Mouse (Mus musculus) thymus, adult 2 months (tissue): ENCODE measurements around the gene Hoxa9. TPM values are rescaled to one million over a fixed set of nuclear protein-coding genes. Genes with fewer than 3 reads are reported as not detected.

Experiments
- DNase-seq: peaks from one replicate; pipeline ENCODE4 v3.0.0; 2021
- H3K27ac ChIP-seq: fragments of 200-500 bp; 2 replicates; pipeline ENCODE4 v1.5.1; 2012; ENCODE audit warnings: low read length, control low read depth; ENCODE audit not compliant: control insufficient read depth, insufficient read depth
- H3K27me3 ChIP-seq: fragments of 200-500 bp; 2 replicates; pipeline ENCODE4 v1.6.1; 2012; ENCODE audit warnings: mild to moderate bottlenecking, low read length, moderate library complexity, mixed read lengths; ENCODE audit not compliant: control insufficient read depth, insufficient read depth
- H3K36me3 ChIP-seq: fragments of 200-500 bp; 2 replicates; pipeline ENCODE4 v1.6.1; 2012; ENCODE audit warnings: mild to moderate bottlenecking, low read length, moderate library complexity; ENCODE audit not compliant: control insufficient read depth, insufficient read depth
- H3K4me1 ChIP-seq: fragments of 200-500 bp; replicated peaks from 2 replicates; pipeline ENCODE4 v1.6.1; 2012; ENCODE audit warnings: low read length; ENCODE audit not compliant: control insufficient read depth, insufficient read depth
- H3K4me3 ChIP-seq: fragments of 200-500 bp; 2 replicates; pipeline ENCODE4 v1.5.1; 2012; ENCODE audit warnings: mild to moderate bottlenecking, low read length, control low read depth, moderate library complexity; ENCODE audit not compliant: control insufficient read depth, insufficient read depth
- CTCF ChIP-seq: fragments of 200-500 bp; IDR thresholded peaks from 2 replicates; pipeline ENCODE4 v1.5.1; 2012; ENCODE audit warnings: mild to moderate bottlenecking, control low read depth, low read length, moderate library complexity, borderline replicate concordance; ENCODE audit not compliant: control insufficient read depth, poor library complexity, insufficient read depth; ENCODE audit errors: extremely low read depth
- POLR2A ChIP-seq: fragments of 200-500 bp; IDR thresholded peaks from 2 replicates; pipeline ENCODE4 v1.6.1; 2012; ENCODE audit warnings: mild to moderate bottlenecking, low read length, control low read depth, moderate library complexity; ENCODE audit not compliant: control insufficient read depth, poor library complexity, insufficient read depth; ENCODE audit errors: extremely low read depth
- WGBS: fragments of 180-500 bp; shearing (Covaris S2); methylation state at CpG from one replicate; pipeline ENCODE4 v1.1.7; 2018; 5-methylcytosine and 5-hydroxymethylcytosine counted together
- polyA plus RNA-seq: library from polyadenylated mRNA; depleted of rRNA; stranded (reverse); fragments of >200 nt; gene quantifications from 2 replicates; pipeline ENCODE4 v1.2.3, GENCODE M21; 2012

Gene Hoxa9
- polyA plus RNA-seq, 1 experiment: 0.26 TPM

DNA sequence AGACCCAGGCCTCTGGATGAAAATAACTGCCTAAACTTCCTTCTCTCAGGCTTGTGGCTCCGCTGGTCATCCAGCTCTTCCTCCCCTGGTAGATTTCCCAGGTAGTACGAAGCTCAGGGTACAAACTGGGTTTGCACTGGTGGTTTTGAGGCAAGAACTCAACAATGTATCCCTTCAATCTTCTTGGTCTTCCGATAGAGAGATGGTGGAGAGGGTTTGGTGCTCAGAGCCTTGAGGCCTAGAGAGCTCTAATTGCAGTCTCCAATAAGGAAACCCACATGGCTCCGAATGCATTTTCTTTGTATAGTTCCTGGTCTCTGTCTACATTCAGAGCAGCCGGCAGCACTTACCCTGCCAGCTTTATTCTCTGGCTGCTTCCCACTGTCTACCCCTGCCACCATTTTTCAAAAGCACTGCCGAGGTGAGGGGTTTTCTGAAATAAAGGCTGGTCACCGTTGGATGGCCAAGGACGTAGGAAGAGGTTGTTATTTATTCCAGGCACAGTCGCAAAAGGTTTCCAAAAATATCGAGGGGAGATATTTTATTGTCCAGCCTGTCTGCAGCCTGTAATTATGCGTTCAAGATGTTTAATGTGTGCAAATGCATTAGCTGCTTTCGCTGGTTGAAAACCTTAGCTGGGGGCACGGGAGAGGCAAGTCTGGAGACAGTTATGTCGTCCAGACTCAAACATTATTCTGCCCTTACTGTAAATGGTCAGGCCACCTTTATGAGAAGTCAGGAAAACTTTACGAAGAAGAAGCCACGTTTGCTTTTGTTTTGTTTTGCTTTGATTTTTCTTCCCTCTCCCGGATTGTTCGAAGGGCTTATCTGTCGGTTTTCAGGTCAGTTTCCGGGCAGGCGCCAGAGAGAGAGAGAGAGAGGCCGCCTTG, 42.1 kb upstream of the Hoxa9 start:
- no peaks in the 10 kb centered on the region for H3K36me3 ChIP-seq
- no peak overlapping the region for H3K4me3 ChIP-seq

DNA sequence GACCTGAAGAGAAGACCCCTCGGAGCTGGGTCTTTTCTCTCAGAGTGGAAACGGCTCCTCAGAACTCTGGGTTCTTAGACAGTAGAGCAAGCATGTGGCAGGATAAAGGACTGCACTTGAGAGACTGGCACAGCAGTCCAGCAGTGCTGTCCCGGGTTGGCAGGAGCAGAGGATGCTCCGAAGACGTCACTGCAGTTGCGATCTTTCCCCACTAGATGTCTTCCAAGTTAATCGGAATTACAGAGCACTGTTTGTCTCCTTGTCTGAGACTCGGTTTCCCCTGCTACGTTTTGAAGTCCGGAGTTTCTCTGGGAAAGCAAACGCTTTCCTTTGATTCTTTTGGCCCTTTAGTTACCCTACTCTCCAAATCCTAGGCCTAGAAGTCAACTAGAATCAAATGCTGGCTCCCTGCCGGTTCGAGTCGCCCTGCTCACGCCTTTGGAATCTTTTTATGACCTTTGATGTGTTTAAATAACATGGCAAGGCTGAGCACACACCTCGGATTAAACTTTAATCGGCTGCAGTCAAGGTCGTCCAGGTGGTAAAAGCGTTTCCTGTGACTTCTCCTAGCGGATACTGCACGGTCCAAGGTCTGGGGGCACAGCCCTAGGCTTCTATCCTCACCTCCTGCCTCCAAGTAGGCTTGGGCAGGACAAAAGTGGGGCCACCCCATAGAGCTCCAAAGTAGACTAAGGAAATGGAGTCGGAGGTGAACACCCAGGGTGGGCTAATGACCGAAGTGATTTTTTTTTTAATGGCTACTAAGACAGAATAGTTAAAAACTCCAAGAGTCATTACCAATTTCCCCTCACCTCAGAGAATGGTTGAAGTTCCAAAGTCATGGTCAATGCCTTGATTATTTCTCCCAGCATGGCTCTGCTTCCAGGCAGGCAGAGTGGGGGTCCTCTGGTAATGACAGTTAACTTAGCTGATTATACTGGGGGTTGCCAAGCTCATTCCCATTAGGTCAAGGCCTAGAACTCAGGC, 39.9 kb upstream of the Hoxa9 start:
- peaks cover 45% of the 10 kb centered on the region for H3K27me3 ChIP-seq
- no peaks in the 10 kb centered on the region for H3K4me1 ChIP-seq
- H3K4me3 ChIP-seq: no peak overlapping the region
- peak; percentile 36; the same call in 1 of the 2 replicates for TF ChIP-seq CTCF
- no peak for TF ChIP-seq POLR2A
- H3K36me3 ChIP-seq: no peaks in the 10 kb centered on the region
- no peak overlapping the region for H3K27ac ChIP-seq
- WGBS: 29% methylated on average over 23 of the region's 23 CpGs
- peak; percentile 67 for DNase-seq

More for the DNA sequence above, 42.1 kb upstream of the Hoxa9 start:
- Histone ChIP-seq H3K27me3 (peaks cover 48% of the 10 kb centered on the region), H3K27ac (no peak overlapping the region), H3K4me1 (no peaks in the 10 kb centered on the region)
- no peak for TF ChIP-seq POLR2A
- no peak for TF ChIP-seq CTCF
- DNase-seq: no peak
- 40% methylated on average over 22 of the region's 22 CpGs for WGBS

DNA sequence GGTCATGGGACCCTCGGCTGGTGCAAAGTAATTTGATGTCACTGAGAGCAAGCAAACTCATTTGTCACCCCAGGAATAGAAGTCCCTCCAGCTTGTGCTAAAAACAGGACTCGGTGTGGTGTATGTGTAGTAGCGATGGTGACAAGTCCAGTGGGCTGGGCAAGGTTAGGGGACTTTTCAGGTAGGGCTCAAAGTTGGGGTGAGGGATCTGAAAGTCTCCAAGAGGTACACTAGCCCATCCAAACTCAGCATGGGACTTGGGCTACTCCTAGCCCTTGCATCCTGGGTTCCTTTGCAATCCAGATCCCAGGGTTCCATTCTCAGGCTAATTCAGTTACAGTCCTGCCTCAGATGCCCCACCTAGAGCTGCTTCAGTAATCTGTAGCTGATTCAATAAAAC, 37.9 kb upstream of the Hoxa9 start:
- Histone ChIP-seq H3K4me1 (no peaks in the 10 kb centered on the region), H3K27ac (no peak overlapping the region), H3K27me3 (peaks cover 41% of the 10 kb centered on the region), H3K4me3 (no peak overlapping the region), H3K36me3 (no peaks in the 10 kb centered on the region)
- TF ChIP-seq POLR2A (no peak), CTCF (no peak)
- DNase-seq: no peak
- 26% methylated on average over 3 of the region's 3 CpGs for WGBS

DNA sequence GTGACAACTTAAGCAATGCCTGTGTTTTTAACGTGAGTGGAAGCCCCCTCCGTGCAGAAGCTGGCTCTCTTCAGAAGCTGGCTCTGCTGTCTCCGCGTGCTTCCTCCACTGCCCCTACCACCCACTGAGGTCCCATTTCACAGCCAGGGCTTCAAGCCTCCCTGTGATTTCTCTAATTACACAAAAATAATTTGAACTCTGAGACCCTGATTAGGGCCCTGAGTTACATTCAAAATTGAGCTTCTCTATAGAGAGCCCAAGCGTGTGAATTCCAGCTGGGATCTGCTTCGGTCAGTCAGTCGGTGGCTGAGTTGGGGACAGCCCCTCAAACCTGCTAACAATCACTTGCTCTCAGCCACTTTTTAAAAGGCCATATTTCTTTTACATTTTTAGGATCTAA, 37.5 kb upstream of the Hoxa9 start:
- 29% methylated on average over 7 of the region's 7 CpGs for WGBS
- peaks cover 36% of the 10 kb centered on the region for H3K27me3 ChIP-seq
- TF ChIP-seq POLR2A (no peak), CTCF (no peak)
- DNase-seq: no peak
- no peak overlapping the region for H3K27ac ChIP-seq
- no peaks in the 10 kb centered on the region for H3K4me1 ChIP-seq
- H3K36me3 ChIP-seq: no peaks in the 10 kb centered on the region
- H3K4me3 ChIP-seq: no peak overlapping the region

DNA sequence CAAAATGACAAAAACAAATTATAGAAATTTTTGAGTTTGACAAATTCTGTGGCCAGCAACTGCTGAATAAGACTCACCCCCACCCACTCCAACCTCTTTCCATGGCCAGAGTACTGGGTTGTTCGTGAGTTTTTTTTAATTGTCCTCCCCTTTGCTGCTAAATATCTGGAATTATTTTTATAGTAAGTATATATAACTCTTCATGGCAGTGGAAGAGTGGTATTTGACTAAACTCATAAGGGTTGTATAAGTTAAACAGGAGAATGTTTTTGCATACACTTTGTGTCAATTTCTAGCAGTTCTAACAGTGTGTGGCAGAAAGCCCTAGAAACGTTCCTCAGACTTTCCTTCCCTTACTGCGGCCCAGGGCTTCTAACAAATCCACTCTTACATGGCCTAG, 36.8 kb upstream of the Hoxa9 start:
- Histone ChIP-seq H3K4me1 (no peaks in the 10 kb centered on the region), H3K27me3 (peaks cover 39% of the 10 kb centered on the region), H3K36me3 (no peaks in the 10 kb centered on the region), H3K4me3 (no peak overlapping the region), H3K27ac (no peak overlapping the region)
- TF ChIP-seq CTCF: no peak
- TF ChIP-seq POLR2A: no peak
- WGBS: 24% methylated on average over 3 of the region's 3 CpGs
- DNase-seq: no peak

DNA sequence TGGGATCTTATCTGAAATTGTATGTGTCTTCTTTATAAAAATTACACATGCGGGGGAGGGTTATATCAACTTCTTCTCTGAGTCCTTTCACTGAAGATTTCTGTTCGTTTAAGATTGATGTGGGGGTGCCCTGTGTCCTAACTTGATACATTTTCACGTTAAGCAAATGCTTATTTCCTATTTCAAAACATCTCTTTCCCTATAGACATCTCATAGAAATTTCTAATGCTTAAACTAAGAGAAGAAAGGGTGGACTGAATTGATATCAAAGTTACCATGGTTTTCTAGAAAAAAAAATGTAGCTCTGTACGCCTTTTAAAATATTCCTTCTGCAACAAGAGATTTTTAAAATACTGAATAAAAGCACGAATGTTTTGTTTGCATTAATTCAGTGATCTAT, 36.3 kb upstream of the Hoxa9 start:
- TF ChIP-seq POLR2A: no peak
- no peak for TF ChIP-seq CTCF
- no peaks in the 10 kb centered on the region for H3K36me3 ChIP-seq
- no peak overlapping the region for H3K27ac ChIP-seq
- DNase-seq: no peak
- 29% methylated on average over 5 of the region's 5 CpGs for WGBS
- H3K4me1 ChIP-seq: no peaks in the 10 kb centered on the region
- H3K27me3 ChIP-seq: peaks cover 40% of the 10 kb centered on the region
- no peak overlapping the region for H3K4me3 ChIP-seq
